Mouse (Mus musculus): ENCODE measurements around the gene Etnk2. TPM values are rescaled to one million over a fixed set of nuclear protein-coding genes. Genes with fewer than 3 reads are reported as not detected.

The Etnk2 gene
- polyA plus RNA-seq, 1 experiment from 2014 or later, result 20.3 TPM

- Histone ChIP-seq H3K4me2 (ENCODE audit: low read depth, low read length) (no peak overlapping the region), H3K27me3 (ENCODE audit: control insufficient read depth, insufficient read depth, low read depth, low read length) (peaks cover 3% of the 10 kb centered on the region; the same call in 1 of the 2 replicates), H3K36me3 (ENCODE audit: control insufficient read depth, insufficient read depth) (no peaks in the 10 kb centered on the region), H3K4me1 (ENCODE audit: control insufficient read depth, low read depth, low read length) (no peaks in the 10 kb centered on the region; the same call in 1 of the 2 replicates), H3K9ac (ENCODE audit: low read depth, low read length) (no peak overlapping the region), H3K27ac (ENCODE audit: low read length) (no peak overlapping the region), H3K9me3 (replicated peaks; ENCODE audit: control insufficient read depth, low read length) (no peaks in the 10 kb centered on the region), H3K4me3 (ENCODE audit: low read depth, low read length) (no peak overlapping the region)
- no peak for ATAC-seq (ENCODE audit: low read depth)
- 56% methylated on average over 3 of the region's 3 CpGs for WGBS (ENCODE audit: insufficient replicate concordance)
Measured at GRCm38 (mm10) chr1:133347226-133347625, 16.1 kb upstream of the Etnk2 start.

- ATAC-seq (ENCODE audit: low read depth), result no peak
Measured at GRCm38 (mm10) chr1:133347693-133348520, 15.5 kb upstream of the Etnk2 start.

DNA sequence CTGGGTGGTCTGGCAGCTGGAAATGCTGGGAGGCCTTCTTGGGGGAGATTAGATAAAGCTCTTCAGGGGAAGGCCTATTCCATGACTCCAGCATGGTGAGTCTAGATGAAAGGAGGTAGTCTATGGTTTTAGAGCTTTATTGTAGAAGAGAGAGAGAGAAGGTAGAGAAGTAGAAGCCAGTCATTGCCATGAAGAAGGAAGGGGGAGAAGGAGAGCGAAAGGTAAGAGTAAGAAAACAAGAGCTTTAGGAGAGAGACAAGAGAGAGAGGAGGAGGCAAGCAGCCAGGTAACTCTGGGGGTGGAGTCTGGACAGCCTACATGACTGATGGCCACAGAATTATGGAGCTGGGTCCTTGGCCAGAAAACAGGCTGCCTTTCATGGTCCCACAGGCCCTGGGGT, 13.2 kb upstream of the Etnk2 start, which contains the start of gene Ren1:
Ren1 (plus strand) TSS at position 301 of the 400 bp plus-strand sequence.
- H3K4me3 ChIP-seq (ENCODE audit: low read depth, low read length), result no peak within 1 kb of the TSS
- no peaks in the 10 kb centered on the region for H3K9me3 ChIP-seq (replicated peaks; ENCODE audit: control insufficient read depth, low read length)
- H3K4me1 ChIP-seq (ENCODE audit: control insufficient read depth, low read depth, low read length), result no peaks in the 10 kb centered on the region; the same call in 1 of the 2 replicates
- H3K9ac ChIP-seq (ENCODE audit: low read depth, low read length), result no peak within 1 kb of the TSS
- H3K27ac ChIP-seq (ENCODE audit: low read length), result no peak within 1 kb of the TSS
- no peak within 1 kb of the TSS for H3K4me2 ChIP-seq (ENCODE audit: low read depth, low read length)
- 54% methylated on average over 1 of the region's 1 CpGs for WGBS (ENCODE audit: insufficient replicate concordance)
- no peak for ATAC-seq (ENCODE audit: low read depth)
- H3K27me3 ChIP-seq (ENCODE audit: control insufficient read depth, insufficient read depth, low read depth, low read length), result peaks cover 3% of the 10 kb centered on the region; the same call in 1 of the 2 replicates
- H3K36me3 ChIP-seq (ENCODE audit: control insufficient read depth, insufficient read depth), result no peaks in the 10 kb centered on the region

More at GRCm38 (mm10) chr1:133347693-133348520, 15.5 kb upstream of the Etnk2 start:
- Histone ChIP-seq H3K27ac (ENCODE audit: low read length) (no peak overlapping the region), H3K4me2 (ENCODE audit: low read depth, low read length) (no peak overlapping the region), H3K9me3 (replicated peaks; ENCODE audit: control insufficient read depth, low read length) (no peaks in the 10 kb centered on the region), H3K36me3 (ENCODE audit: control insufficient read depth, insufficient read depth) (no peaks in the 10 kb centered on the region), H3K27me3 (ENCODE audit: control insufficient read depth, insufficient read depth, low read depth, low read length) (peaks cover 3% of the 10 kb centered on the region; the same call in 1 of the 2 replicates), H3K9ac (ENCODE audit: low read depth, low read length) (no peak overlapping the region), H3K4me3 (ENCODE audit: low read depth, low read length) (no peak overlapping the region), H3K4me1 (ENCODE audit: control insufficient read depth, low read depth, low read length) (no peaks in the 10 kb centered on the region; the same call in 1 of the 2 replicates)
- WGBS (ENCODE audit: insufficient replicate concordance), result 24% methylated on average over 11 of the region's 11 CpGs

- Histone ChIP-seq H3K36me3 (ENCODE audit: control insufficient read depth, insufficient read depth) (no peaks in the 10 kb centered on the region), H3K27me3 (ENCODE audit: control insufficient read depth, insufficient read depth, low read depth, low read length) (peaks cover 3% of the 10 kb centered on the region; the same call in 1 of the 2 replicates), H3K9me3 (replicated peaks; ENCODE audit: control insufficient read depth, low read length) (no peaks in the 10 kb centered on the region), H3K4me3 (ENCODE audit: low read depth, low read length) (no peak overlapping the region), H3K4me1 (ENCODE audit: control insufficient read depth, low read depth, low read length) (no peaks in the 10 kb centered on the region; the same call in 1 of the 2 replicates), H3K4me2 (ENCODE audit: low read depth, low read length) (no peak overlapping the region), H3K27ac (ENCODE audit: low read length) (no peak overlapping the region), H3K9ac (ENCODE audit: low read depth, low read length) (no peak overlapping the region)
- ATAC-seq (ENCODE audit: low read depth), result no peak
- 31% methylated on average over 9 of the region's 9 CpGs for WGBS (ENCODE audit: insufficient replicate concordance)
Measured at GRCm38 (mm10) chr1:133351762-133352161, 11.6 kb upstream of the Etnk2 start.

- WGBS (ENCODE audit: insufficient replicate concordance), result 41% methylated on average over 12 of the region's 12 CpGs
- Histone ChIP-seq H3K27me3 (ENCODE audit: control insufficient read depth, insufficient read depth, low read depth, low read length) (peaks cover 3% of the 10 kb centered on the region; the same call in 1 of the 2 replicates), H3K4me1 (ENCODE audit: control insufficient read depth, low read depth, low read length) (no peaks in the 10 kb centered on the region), H3K4me2 (ENCODE audit: low read depth, low read length) (no peak overlapping the region), H3K9ac (ENCODE audit: low read depth, low read length) (no peak overlapping the region), H3K4me3 (ENCODE audit: low read depth, low read length) (no peak overlapping the region), H3K27ac (ENCODE audit: low read length) (no peak overlapping the region), H3K9me3 (replicated peaks; ENCODE audit: control insufficient read depth, low read length) (no peaks in the 10 kb centered on the region), H3K36me3 (ENCODE audit: control insufficient read depth, insufficient read depth) (no peaks in the 10 kb centered on the region)
- ATAC-seq (ENCODE audit: low read depth), result no peak
Measured at GRCm38 (mm10) chr1:133353371-133353809, 10.0 kb upstream of the Etnk2 start.

GRCm38 (mm10) chr1:133355469-133355868, 7.9 kb upstream of the Etnk2 start:
- Histone ChIP-seq H3K4me1 (ENCODE audit: control insufficient read depth, low read depth, low read length) (no peaks in the 10 kb centered on the region), H3K27ac (ENCODE audit: low read length) (no peak overlapping the region), H3K9me3 (replicated peaks; ENCODE audit: control insufficient read depth, low read length) (no peaks in the 10 kb centered on the region), H3K4me2 (ENCODE audit: low read depth, low read length) (no peak overlapping the region), H3K27me3 (ENCODE audit: control insufficient read depth, insufficient read depth, low read depth, low read length) (peaks cover 3% of the 10 kb centered on the region; the same call in 1 of the 2 replicates), H3K9ac (ENCODE audit: low read depth, low read length) (no peak overlapping the region), H3K36me3 (ENCODE audit: control insufficient read depth, insufficient read depth) (no peaks in the 10 kb centered on the region), H3K4me3 (ENCODE audit: low read depth, low read length) (no peak overlapping the region)
- no peak for ATAC-seq (ENCODE audit: low read depth)
- WGBS (ENCODE audit: insufficient replicate concordance), result 48% methylated on average over 5 of the region's 5 CpGs

DNA sequence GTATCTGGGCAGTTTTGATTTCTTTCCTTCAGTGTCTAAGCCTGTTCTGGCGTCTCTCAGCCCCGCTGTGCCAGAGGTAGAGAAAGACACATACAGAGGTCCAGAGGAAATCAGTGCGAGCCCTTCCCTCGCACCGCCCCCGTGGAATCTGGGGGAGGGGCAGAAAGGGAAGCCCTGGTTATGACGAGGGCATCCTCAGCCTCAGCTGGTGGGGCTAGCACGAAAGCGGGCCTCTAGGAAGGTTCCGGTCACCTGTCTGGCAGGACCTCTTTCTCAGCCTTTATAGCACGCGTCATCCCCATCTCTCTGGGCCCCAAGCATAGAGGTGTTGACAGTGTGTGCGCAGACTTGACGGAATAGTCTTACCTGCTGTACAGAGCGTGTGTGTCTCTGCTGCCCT, 7.5 kb upstream of the Etnk2 start:
- Histone ChIP-seq H3K36me3 (ENCODE audit: control insufficient read depth, insufficient read depth) (no peaks in the 10 kb centered on the region), H3K9me3 (replicated peaks; ENCODE audit: control insufficient read depth, low read length) (no peaks in the 10 kb centered on the region), H3K4me1 (ENCODE audit: control insufficient read depth, low read depth, low read length) (no peaks in the 10 kb centered on the region), H3K9ac (ENCODE audit: low read depth, low read length) (no peak overlapping the region), H3K4me3 (ENCODE audit: low read depth, low read length) (no peak overlapping the region), H3K27me3 (ENCODE audit: control insufficient read depth, insufficient read depth, low read depth, low read length) (peaks cover 3% of the 10 kb centered on the region; the same call in 1 of the 2 replicates), H3K4me2 (ENCODE audit: low read depth, low read length) (no peak overlapping the region), H3K27ac (ENCODE audit: low read length) (no peak overlapping the region)
- 54% methylated on average over 15 of the region's 15 CpGs for WGBS (ENCODE audit: insufficient replicate concordance)
- ATAC-seq (ENCODE audit: low read depth), result no peak

DNA sequence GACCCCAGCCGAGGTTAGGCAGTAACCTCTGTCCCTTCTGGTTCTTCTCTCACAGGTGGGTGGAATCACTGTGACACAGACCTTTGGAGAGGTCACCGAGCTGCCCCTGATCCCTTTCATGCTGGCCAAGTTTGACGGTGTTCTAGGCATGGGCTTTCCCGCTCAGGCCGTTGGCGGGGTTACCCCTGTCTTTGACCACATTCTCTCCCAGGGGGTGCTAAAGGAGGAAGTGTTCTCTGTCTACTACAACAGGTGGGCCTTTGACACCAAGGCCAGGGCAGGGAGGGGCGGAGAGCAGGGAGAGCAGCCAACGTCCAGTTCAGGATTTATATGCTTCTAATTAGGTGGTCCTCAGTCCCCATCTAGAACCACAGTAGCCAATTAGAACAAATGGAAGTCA, 7.0 kb upstream of the Etnk2 start:
- no peak for ATAC-seq (ENCODE audit: low read depth)

DNA sequence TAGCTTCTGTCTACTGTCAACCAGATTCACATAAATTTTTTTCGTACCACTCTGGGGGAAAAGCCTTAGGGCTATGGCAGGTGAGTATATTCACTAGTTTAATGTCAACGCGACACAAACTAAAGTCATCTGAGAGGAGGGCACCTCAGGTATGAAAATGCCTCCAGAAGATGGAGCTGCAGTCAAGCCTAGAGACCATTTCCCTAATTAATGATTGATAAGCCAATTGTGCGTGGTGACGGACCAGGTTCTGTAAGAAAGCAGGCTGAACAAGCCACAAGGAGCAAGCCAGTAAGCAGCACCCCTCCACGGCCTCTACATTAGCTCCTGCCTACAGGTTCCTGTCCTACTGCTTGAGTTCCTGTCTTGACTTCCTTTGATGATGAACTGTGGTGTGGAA, 2.4 kb upstream of the Etnk2 start:
- Histone ChIP-seq H3K27me3 (ENCODE audit: control insufficient read depth, insufficient read depth, low read depth, low read length) (peaks cover 21% of the 10 kb centered on the region), H3K27ac (ENCODE audit: low read length) (no peak overlapping the region), H3K9ac (ENCODE audit: low read depth, low read length) (no peak overlapping the region), H3K9me3 (replicated peaks; ENCODE audit: control insufficient read depth, low read length) (no peaks in the 10 kb centered on the region), H3K4me1 (ENCODE audit: control insufficient read depth, low read depth, low read length) (peaks cover 4% of the 10 kb centered on the region), H3K4me2 (ENCODE audit: low read depth, low read length) (no peak overlapping the region), H3K4me3 (ENCODE audit: low read depth, low read length) (no peak overlapping the region), H3K36me3 (ENCODE audit: control insufficient read depth, insufficient read depth) (no peaks in the 10 kb centered on the region)
- 68% methylated on average over 6 of the region's 6 CpGs for WGBS (ENCODE audit: insufficient replicate concordance)
- ATAC-seq (ENCODE audit: low read depth), result no peak

More for the DNA sequence above, 7.0 kb upstream of the Etnk2 start:
- Histone ChIP-seq H3K4me2 (ENCODE audit: low read depth, low read length) (no peak overlapping the region), H3K36me3 (ENCODE audit: control insufficient read depth, insufficient read depth) (no peaks in the 10 kb centered on the region), H3K9ac (ENCODE audit: low read depth, low read length) (no peak overlapping the region), H3K27ac (ENCODE audit: low read length) (no peak overlapping the region), H3K9me3 (replicated peaks; ENCODE audit: control insufficient read depth, low read length) (no peaks in the 10 kb centered on the region), H3K4me3 (ENCODE audit: low read depth, low read length) (no peak overlapping the region), H3K4me1 (ENCODE audit: control insufficient read depth, low read depth, low read length) (no peaks in the 10 kb centered on the region), H3K27me3 (ENCODE audit: control insufficient read depth, insufficient read depth, low read depth, low read length) (no peaks in the 10 kb centered on the region; the same call in 1 of the 2 replicates)
- 43% methylated on average over 8 of the region's 8 CpGs for WGBS (ENCODE audit: insufficient replicate concordance)
